Mouse (Mus musculus): ENCODE data around the gene Skap1. TPM values are rescaled to one million over a fixed set of nuclear protein-coding genes. Genes with fewer than 3 reads are reported as not detected.

Gene Skap1
- total and polyA plus RNA-seq, 3 experiments: not detected

DNA sequence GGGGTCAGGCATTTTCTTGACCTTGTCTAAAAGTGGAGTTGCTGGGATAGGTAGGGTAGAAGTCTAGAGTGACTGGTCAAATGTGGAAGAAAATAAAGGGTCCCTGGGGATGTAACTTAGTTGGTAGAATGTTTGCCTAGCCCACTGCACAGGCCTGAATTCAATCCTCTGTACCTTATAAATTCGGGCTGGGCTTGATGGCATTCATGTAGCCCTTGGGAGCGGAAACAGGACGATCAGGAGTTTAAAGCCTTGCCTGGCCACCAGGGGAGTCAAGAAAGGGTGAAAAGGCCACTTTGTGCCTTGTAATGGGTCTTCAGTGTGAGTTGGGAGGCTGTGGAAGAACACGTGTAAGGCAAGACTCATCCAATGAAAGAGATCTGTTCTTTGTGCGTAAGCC lies 325.6 kb downstream of the Skap1 start:
- Histone ChIP-seq H3K4me3 (ENCODE audit: control insufficient read depth in 1 of 2, insufficient read depth in 1 of 2, low read depth in 2 of 2, low read length in 2 of 2) (peak overlapping the region; percentile 57 to 85), H3K4me1 (ENCODE audit: control insufficient read depth in 1 of 2, insufficient read depth in 2 of 2, low read length in 2 of 2) (peaks cover 0 to 13% of the 10 kb centered on the region in 2 experiments), H3K36me3 (ENCODE audit: control insufficient read depth in 1 of 2, insufficient read depth in 2 of 2, low read length in 2 of 2) (peaks cover 16 to 20% of the 10 kb centered on the region in 2 experiments; a peak in 3 of 4 replicates), H3K79me2 (ENCODE audit: control insufficient read depth, insufficient read depth, low read length, poor library complexity) (peaks cover 49% of the 10 kb centered on the region), H3K9me3 (replicated peaks; ENCODE audit: insufficient read depth, low read length) (no peaks in the 10 kb centered on the region), H3K9ac (ENCODE audit: control insufficient read depth, low read depth, low read length, poor library complexity, severe bottlenecking) (peak overlapping the region; percentile 89), H3K27ac (ENCODE audit: control insufficient read depth, low read depth, low read length) (peak overlapping the region; percentile 45; the same call in 1 of the 2 replicates), H3K27me3 (ENCODE audit: control insufficient read depth in 1 of 2, insufficient read depth in 2 of 2, low read length in 2 of 2) (no peaks in the 10 kb centered on the region)
- TF ChIP-seq CHD1 (IDR thresholded peaks at IDR 0.05; ENCODE audit: low read depth, low read length) (0 out of 2 replicates have a peak, but pooled peaks have one; percentile 24), JUND (IDR thresholded peaks at IDR 0.05; ENCODE audit: low read depth, low read length) (no peak), HCFC1 (IDR thresholded peaks at IDR 0.05; ENCODE audit: low read depth, low read length) (0 out of 2 replicates have a peak, but pooled peaks have one; percentile 2)
- peak; percentile 55 for DNase-seq (ENCODE audit: low read depth, low spot score)

GRCm38 (mm10) chr11:96790681-96791080 lies 326.3 kb downstream of the Skap1 start:
- TF ChIP-seq GABPA (IDR thresholded peaks at IDR 0.05; ENCODE audit: low read depth, low read length) (no peak), UBTF (IDR thresholded peaks at IDR 0.05; ENCODE audit: borderline replicate concordance, insufficient read depth, low read depth, low read length) (no peak), RCOR1 (IDR thresholded peaks at IDR 0.05; ENCODE audit: low read depth, low read length) (no peak), POLR2AphosphoS2 (IDR thresholded peaks at IDR 0.05; ENCODE audit: low read length) (no peak), MYB (IDR thresholded peaks at IDR 0.05; ENCODE audit: low read depth, low read length) (no peak), MEF2A (IDR thresholded peaks at IDR 0.05; ENCODE audit: extremely low read depth, insufficient replicate concordance, low read depth, low read length, poor library complexity, severe bottlenecking) (no peak), E2F4 (IDR thresholded peaks at IDR 0.05; ENCODE audit: borderline replicate concordance, low read depth, low read length) (no peak), CTCF (IDR thresholded peaks at IDR 0.05 in 2 of 3, conservative IDR thresholded peaks at IDR 0.05 in 1 of 3; ENCODE audit: control insufficient read depth in 1 of 3, insufficient read depth in 1 of 3, low read depth in 2 of 3, low read length in 3 of 3, poor library complexity in 1 of 3, severe bottlenecking in 1 of 3) (no peak), TCF12 (IDR thresholded peaks at IDR 0.05; ENCODE audit: low read depth, low read length) (no peak), EP300 (IDR thresholded peaks at IDR 0.05; ENCODE audit: low read depth in 1 of 2, low read length in 2 of 2) (no peak), NELFE (IDR thresholded peaks at IDR 0.05; ENCODE audit: low read depth, low read length) (no peak), MYC (IDR thresholded peaks at IDR 0.05; ENCODE audit: low read depth, low read length) (no peak), ZNF384 (IDR thresholded peaks at IDR 0.05; ENCODE audit: low read depth, low read length) (no peak), SMC3 (IDR thresholded peaks at IDR 0.05; ENCODE audit: low read depth, low read length) (no peak)
- H3K9ac ChIP-seq (ENCODE audit: control insufficient read depth, low read depth, low read length, poor library complexity, severe bottlenecking): 0 out of 2 replicates have a peak overlapping the region, but pooled peaks have one; percentile 32
- peaks cover 0 to 13% of the 10 kb centered on the region in 2 experiments for H3K4me1 ChIP-seq (ENCODE audit: control insufficient read depth in 1 of 2, insufficient read depth in 2 of 2, low read length in 2 of 2)

More at GRCm38 (mm10) chr11:96790681-96791080, 326.3 kb downstream of the Skap1 start:
- DNase-seq (ENCODE audit: low read depth, low spot score): no peak
- Histone ChIP-seq H3K27ac (ENCODE audit: control insufficient read depth, low read depth, low read length) (no peak overlapping the region), H3K27me3 (ENCODE audit: control insufficient read depth in 1 of 2, insufficient read depth in 2 of 2, low read length in 2 of 2) (no peaks in the 10 kb centered on the region), H3K36me3 (ENCODE audit: control insufficient read depth in 1 of 2, insufficient read depth in 2 of 2, low read length in 2 of 2) (peaks cover 16 to 20% of the 10 kb centered on the region in 2 experiments; a peak in 3 of 4 replicates), H3K79me2 (ENCODE audit: control insufficient read depth, insufficient read depth, low read length, poor library complexity) (peaks cover 54% of the 10 kb centered on the region), H3K9me3 (replicated peaks; ENCODE audit: insufficient read depth, low read length) (no peaks in the 10 kb centered on the region), H3K4me3 (ENCODE audit: control insufficient read depth in 1 of 2, insufficient read depth in 1 of 2, low read depth in 2 of 2, low read length in 2 of 2) (peak overlapping the region in 1 of 2 experiments; percentile 57; a peak in 1 of 4 replicates)
